Mouse (Mus musculus): Measurements from ENCODE around the gene Zfp61. TPM values are rescaled to one million over a fixed set of nuclear protein-coding genes. Genes with fewer than 3 reads are reported as not detected.

Zfp61 gene
- polyA plus RNA-seq (2014; fragmentation: Illumina TruSeq; extraction: RNeasy Lipid Tissue Mini Kit (QIAGEN cat#74804); ENCODE audit: low read depth, low replicate concordance), result 8.8 TPM

GRCm38 (mm10) chr7:24300771-24301282, at the start of gene Zfp61:
TSS of gene Zfp61 (minus strand) at chr7:24301232.

GRCm38 (mm10) chr7:24348896-24349295, 47.9 kb upstream of the Zfp61 start, which contains the start of gene Lypd5:
TSS of gene Lypd5 (plus strand) at chr7:24349196.

GRCm38 (mm10) chr7:24333304-24333986, 32.4 kb upstream of the Zfp61 start, which contains the start of gene Tescl:
TSS of gene Tescl (minus strand) at chr7:24333936.

DNA sequence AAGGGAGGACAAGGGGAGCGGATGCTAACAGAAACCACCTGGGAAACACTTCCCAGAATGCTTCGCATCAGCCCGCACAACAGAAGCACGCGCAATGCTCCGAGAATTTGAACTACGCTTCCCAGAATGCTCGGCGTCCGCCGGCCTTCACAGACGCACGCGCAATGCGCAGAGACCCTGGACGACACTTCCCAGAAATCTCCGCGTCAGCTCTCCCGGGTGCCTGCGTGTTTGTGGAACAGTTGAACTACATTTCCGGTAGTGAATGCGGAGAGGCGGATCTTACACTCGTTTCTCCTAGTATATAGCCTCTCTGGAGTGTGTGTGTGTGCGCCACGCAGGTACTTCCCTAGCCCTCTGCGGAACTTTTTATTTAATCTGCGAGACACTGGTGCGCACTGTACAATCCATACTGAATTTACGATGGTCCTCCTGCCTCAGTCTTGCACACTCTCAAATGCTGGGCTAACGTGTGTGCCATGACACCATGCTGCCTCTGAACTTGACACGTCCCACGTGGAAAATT, 15.6 kb upstream of the Zfp61 start, which contains the start of gene Zfp94:
Zfp94 (minus strand) TSS at position 100 of the 526 bp plus-strand sequence.

GRCm38 (mm10) chr7:24270288-24270672, 30.8 kb downstream of the Zfp61 start, which contains the start of gene Zfp93:
TSS of gene Zfp93 (plus strand) at chr7:24270420.

DNA sequence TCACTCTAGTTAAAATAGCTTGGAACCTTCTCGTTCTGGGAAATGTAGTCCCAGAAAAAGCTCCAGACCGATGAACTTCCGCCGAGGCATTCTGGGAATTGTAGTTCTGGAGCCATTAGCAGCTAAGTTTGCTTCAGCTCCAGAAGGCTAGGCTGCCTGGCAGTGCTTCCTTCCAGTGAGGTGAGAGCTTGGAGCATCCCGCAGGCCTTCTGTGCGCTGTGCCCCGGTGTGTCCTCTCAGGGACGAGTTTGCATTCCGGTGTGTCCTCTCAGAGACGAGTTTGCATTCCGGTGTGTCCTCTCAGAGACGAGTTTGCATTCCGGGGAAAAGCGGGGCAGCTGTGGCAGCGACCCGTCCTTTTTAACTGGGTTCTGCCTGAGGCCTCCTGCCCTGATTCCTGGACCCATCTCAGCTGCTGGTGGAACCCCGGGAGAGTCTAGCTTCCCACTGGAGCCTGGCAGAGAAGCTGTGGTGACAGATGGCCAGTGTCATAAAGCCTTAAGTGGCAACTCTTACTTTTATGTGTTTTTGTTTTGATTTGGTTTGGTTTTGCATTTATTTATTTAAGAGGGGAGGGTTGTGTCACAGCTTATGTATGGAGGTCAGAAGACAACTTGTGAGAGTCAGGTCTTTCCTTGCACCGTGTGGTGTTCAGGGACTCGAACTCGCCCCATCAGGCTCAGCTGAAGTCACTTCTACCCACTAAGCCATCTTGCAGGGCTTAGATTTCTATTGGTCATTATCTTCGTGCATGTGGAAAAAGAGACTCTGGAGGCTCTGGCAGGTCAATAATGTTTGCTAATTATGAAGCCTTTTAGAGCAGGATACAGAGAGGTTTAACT, 46.2 kb downstream of the Zfp61 start, which contains the start of gene Zfp108:
Zfp108 (plus strand) TSS at position 162 of the 842 bp plus-strand sequence.

Other genes with a start within 250 kb of the Zfp61 start
- not detected for gene Vmn1r183, start 248.0 kb downstream of the Zfp61 start, polyA plus RNA-seq (2014; fragmentation: Illumina TruSeq; extraction: RNeasy Lipid Tissue Mini Kit (QIAGEN cat#74804); ENCODE audit: low read depth, low replicate concordance)
- 6.5 TPM for gene Zfp180, start 219.3 kb downstream of the Zfp61 start, polyA plus RNA-seq (2014; fragmentation: Illumina TruSeq; extraction: RNeasy Lipid Tissue Mini Kit (QIAGEN cat#74804); ENCODE audit: low read depth, low replicate concordance)
- gene Zfp112, start 188.9 kb downstream of the Zfp61 start, polyA plus RNA-seq (2014; fragmentation: Illumina TruSeq; extraction: RNeasy Lipid Tissue Mini Kit (QIAGEN cat#74804); ENCODE audit: low read depth, low replicate concordance), result 0.52 TPM
- 1.3 TPM for gene Zfp235, start 167.1 kb downstream of the Zfp61 start, polyA plus RNA-seq (2014; fragmentation: Illumina TruSeq; extraction: RNeasy Lipid Tissue Mini Kit (QIAGEN cat#74804); ENCODE audit: low read depth, low replicate concordance)
- gene Zfp114, start 126.2 kb downstream of the Zfp61 start, polyA plus RNA-seq (2014; fragmentation: Illumina TruSeq; extraction: RNeasy Lipid Tissue Mini Kit (QIAGEN cat#74804); ENCODE audit: low read depth, low replicate concordance), result 0.21 TPM
- 3.2 TPM for gene Zfp111, start 89.8 kb downstream of the Zfp61 start, polyA plus RNA-seq (2014; fragmentation: Illumina TruSeq; extraction: RNeasy Lipid Tissue Mini Kit (QIAGEN cat#74804); ENCODE audit: low read depth, low replicate concordance)
- gene Zfp109, start 63.7 kb downstream of the Zfp61 start, polyA plus RNA-seq (2014; fragmentation: Illumina TruSeq; extraction: RNeasy Lipid Tissue Mini Kit (QIAGEN cat#74804); ENCODE audit: low read depth, low replicate concordance), result 0.70 TPM
- 0.77 TPM for gene Zfp108, start 46.4 kb downstream of the Zfp61 start, polyA plus RNA-seq (2014; fragmentation: Illumina TruSeq; extraction: RNeasy Lipid Tissue Mini Kit (QIAGEN cat#74804); ENCODE audit: low read depth, low replicate concordance)
- gene Zfp93, start 30.8 kb downstream of the Zfp61 start, polyA plus RNA-seq (2014; fragmentation: Illumina TruSeq; extraction: RNeasy Lipid Tissue Mini Kit (QIAGEN cat#74804); ENCODE audit: low read depth, low replicate concordance), result 6.5 TPM
- gene Zfp94, start 15.4 kb upstream of the Zfp61 start, polyA plus RNA-seq (2014; fragmentation: Illumina TruSeq; extraction: RNeasy Lipid Tissue Mini Kit (QIAGEN cat#74804); ENCODE audit: low read depth, low replicate concordance), result 3.2 TPM
- gene Tescl, start 32.7 kb upstream of the Zfp61 start, polyA plus RNA-seq (2014; fragmentation: Illumina TruSeq; extraction: RNeasy Lipid Tissue Mini Kit (QIAGEN cat#74804); ENCODE audit: low read depth, low replicate concordance), result 0.36 TPM
- gene Lypd5, start 48.0 kb upstream of the Zfp61 start, polyA plus RNA-seq (2014; fragmentation: Illumina TruSeq; extraction: RNeasy Lipid Tissue Mini Kit (QIAGEN cat#74804); ENCODE audit: low read depth, low replicate concordance), result 0.41 TPM
- not detected for gene Kcnn4, start 69.0 kb upstream of the Zfp61 start, polyA plus RNA-seq (2014; fragmentation: Illumina TruSeq; extraction: RNeasy Lipid Tissue Mini Kit (QIAGEN cat#74804); ENCODE audit: low read depth, low replicate concordance)
- gene Smg9, start 98.4 kb upstream of the Zfp61 start, polyA plus RNA-seq (2014; fragmentation: Illumina TruSeq; extraction: RNeasy Lipid Tissue Mini Kit (QIAGEN cat#74804); ENCODE audit: low read depth, low replicate concordance), result 6.5 TPM
- 1.1 TPM for gene Irgc1, start 151.1 kb upstream of the Zfp61 start, polyA plus RNA-seq (2014; fragmentation: Illumina TruSeq; extraction: RNeasy Lipid Tissue Mini Kit (QIAGEN cat#74804); ENCODE audit: low read depth, low replicate concordance)
- not detected for gene Plaur, start 161.3 kb upstream of the Zfp61 start, polyA plus RNA-seq (2014; fragmentation: Illumina TruSeq; extraction: RNeasy Lipid Tissue Mini Kit (QIAGEN cat#74804); ENCODE audit: low read depth, low replicate concordance)
- not detected for gene Cadm4, start 180.8 kb upstream of the Zfp61 start, polyA plus RNA-seq (2014; fragmentation: Illumina TruSeq; extraction: RNeasy Lipid Tissue Mini Kit (QIAGEN cat#74804); ENCODE audit: low read depth, low replicate concordance)
- 0.60 TPM for gene Zfp428, start 205.8 kb upstream of the Zfp61 start, polyA plus RNA-seq (2014; fragmentation: Illumina TruSeq; extraction: RNeasy Lipid Tissue Mini Kit (QIAGEN cat#74804); ENCODE audit: low read depth, low replicate concordance)
- gene AC161166.1, start 211.2 kb upstream of the Zfp61 start, polyA plus RNA-seq (2014; fragmentation: Illumina TruSeq; extraction: RNeasy Lipid Tissue Mini Kit (QIAGEN cat#74804); ENCODE audit: low read depth, low replicate concordance), result 9.5 TPM
- 1.2 TPM for gene Irgq, start 229.5 kb upstream of the Zfp61 start, polyA plus RNA-seq (2014; fragmentation: Illumina TruSeq; extraction: RNeasy Lipid Tissue Mini Kit (QIAGEN cat#74804); ENCODE audit: low read depth, low replicate concordance)
- not detected for gene Pinlyp, start 244.9 kb upstream of the Zfp61 start, polyA plus RNA-seq (2014; fragmentation: Illumina TruSeq; extraction: RNeasy Lipid Tissue Mini Kit (QIAGEN cat#74804); ENCODE audit: low read depth, low replicate concordance)
- gene Xrcc1, start 245.1 kb upstream of the Zfp61 start, polyA plus RNA-seq (2014; fragmentation: Illumina TruSeq; extraction: RNeasy Lipid Tissue Mini Kit (QIAGEN cat#74804); ENCODE audit: low read depth, low replicate concordance), result 2.1 TPM